Mouse (Mus musculus): ENCODE data around the gene Ankrd44.

The Ankrd44 gene

DNA sequence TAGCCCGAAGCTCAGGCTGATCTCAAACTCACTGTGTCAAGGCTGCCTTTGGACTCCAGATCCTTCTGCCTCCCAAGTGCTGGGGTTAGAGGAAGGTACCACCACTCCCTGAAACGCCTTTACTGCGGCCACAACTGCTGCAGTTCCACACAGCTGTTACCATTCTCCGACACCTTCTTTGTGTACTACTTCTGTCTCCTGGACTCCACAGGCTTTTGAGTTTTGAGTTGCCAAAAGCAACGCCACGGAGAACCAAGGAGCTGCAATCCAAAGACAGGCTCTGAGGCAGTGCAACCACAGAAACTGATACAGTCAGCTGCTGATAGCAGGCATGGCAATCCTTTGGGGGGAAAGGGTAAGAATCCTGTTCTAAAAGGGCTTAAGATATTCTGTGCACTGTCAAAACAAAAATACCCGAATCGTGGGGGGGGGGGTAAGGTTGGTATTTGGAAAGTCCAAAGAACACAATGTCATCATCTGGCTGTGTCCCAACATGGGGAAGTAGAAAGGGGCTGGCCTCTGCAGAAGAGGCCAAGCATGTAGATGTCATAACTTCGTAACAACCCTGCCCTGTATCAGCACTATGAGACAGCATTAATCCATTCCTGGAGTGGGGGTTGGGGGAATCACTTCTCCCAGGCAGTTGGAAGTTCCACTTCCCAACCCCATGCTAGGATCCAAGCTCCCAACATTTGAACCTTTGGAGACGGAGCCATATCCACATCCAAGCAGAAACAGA, 116.2 kb downstream of the Ankrd44 start:
- DNase-seq (ENCODE audit: low read depth), result no peak

DNA sequence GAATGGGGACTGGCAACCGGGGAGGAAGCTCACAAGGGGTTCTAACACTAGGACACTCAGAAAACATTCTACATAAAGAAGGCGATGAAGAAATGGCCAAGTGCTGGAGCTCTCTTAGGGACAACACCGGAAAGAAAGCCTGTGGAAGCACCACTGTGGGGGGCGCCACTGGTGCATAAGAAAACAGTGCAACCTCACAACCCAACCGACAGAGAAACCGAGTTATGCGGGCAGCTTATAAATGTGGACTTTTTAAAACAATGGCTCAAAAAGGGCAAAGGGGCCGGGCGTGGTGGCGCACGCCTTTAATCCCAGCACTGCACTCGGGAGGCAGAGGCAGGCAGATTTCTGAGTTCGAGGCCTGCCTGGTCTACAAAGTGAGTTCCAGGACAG, 117.1 kb downstream of the Ankrd44 start:
- no peak for DNase-seq (ENCODE audit: low read depth)

DNA sequence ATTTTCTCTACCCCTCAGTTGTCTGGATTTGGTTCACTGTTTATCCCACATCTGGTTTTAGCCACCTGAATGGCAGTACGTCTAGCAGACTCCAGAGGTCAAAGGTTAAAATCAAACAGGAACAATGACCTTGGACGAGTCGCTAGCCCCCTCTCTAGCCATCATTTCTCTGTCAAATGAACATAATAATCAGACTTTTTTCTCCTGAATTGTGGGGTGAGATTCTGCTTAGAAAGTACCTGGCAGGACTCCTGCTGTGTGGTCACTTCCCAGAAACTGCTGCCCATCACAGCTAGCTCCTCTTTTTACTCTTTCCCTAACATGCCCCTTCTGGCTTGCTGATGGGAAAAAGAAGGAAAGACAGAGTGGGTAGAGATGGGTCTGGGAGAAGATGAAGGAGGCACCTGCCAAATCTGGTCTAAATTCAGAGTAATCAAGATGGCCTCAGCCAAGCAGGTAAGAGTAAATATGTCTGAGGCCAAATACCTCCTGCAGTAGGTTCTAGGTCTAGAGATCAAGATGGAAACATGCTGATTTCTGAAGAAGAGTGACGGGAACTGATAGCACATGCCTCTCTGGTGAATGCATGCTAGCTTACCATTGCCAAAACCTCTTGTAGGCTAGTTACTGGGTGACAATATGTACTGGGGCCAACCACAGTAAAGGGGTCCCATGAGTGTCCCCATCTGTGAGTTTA, 117.6 kb downstream of the Ankrd44 start:
- no peak for DNase-seq (ENCODE audit: low read depth)

DNA sequence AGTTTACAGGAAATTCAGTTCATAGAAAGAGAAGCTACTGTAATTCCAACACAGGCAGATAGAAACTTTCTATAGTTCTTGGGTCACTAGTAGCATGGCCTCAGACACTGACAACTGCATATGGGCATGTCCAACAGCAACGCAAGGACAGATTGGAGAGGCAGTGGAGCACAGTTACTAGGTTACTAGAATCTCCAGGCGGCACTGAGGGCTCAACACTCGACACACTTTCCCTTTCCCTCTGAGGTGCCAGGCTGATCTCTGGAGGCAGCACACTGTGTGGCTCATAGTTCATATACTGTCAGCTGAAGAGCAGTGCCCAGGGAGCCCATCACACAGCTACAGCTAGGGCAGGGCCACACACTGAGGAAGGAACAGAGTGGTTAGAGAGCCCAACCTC, 118.4 kb downstream of the Ankrd44 start:
- DNase-seq (ENCODE audit: low read depth), result no peak

DNA sequence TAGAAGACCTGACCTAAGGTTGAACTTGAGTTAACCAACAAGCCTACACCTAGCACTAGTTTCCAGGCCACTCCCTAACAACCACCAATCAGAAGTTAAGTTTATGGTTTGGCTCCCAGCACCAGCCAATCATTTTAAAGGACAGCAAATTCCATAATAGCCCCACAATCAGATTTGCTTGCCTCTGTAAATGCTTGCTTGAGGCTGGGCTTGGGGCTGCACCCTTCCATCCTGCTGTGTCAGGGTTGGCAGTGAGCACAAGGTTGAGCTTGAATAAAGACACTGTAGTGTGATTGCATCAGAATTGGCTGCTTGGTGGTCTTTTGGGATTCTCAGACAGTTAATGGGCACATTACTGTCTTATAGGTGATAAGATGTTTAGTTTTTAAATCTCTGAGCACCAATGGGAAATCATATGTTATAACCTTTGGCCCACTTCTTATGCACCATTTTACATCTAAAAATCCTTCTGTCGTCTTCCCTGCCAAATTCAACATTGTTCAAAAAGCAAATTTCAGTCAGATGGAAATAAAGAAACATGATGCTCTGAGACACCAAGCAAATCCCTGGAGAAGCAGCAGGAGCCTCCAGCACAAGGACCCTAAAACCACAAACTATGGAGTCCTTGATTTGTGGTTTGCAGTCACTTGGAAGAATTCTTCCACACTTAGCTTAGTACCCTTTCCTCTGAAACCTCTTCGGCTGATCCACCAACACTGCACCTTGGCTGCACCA, 119.9 kb downstream of the Ankrd44 start:
- DNase-seq (ENCODE audit: low read depth), result no peak

DNA sequence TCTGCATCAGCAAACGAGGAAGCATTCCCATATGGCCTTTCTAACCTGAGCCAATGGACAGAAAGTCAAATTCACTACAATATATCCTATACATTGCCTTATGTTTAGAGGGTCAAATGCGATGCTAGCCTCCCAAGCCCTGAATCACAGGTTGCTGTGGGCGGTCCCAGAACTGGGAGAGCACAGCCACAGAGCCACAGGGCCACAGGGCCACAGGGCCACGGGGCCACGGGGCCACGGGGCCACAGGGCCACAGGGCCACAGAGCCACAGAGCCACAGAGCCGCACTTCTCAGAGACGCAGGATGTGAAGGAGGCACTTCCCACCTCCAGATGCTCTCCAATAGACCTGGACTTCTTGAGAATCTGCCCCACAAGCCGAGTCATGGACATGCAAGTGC, 121.8 kb downstream of the Ankrd44 start:
- no peak for DNase-seq (ENCODE audit: low read depth)

DNA sequence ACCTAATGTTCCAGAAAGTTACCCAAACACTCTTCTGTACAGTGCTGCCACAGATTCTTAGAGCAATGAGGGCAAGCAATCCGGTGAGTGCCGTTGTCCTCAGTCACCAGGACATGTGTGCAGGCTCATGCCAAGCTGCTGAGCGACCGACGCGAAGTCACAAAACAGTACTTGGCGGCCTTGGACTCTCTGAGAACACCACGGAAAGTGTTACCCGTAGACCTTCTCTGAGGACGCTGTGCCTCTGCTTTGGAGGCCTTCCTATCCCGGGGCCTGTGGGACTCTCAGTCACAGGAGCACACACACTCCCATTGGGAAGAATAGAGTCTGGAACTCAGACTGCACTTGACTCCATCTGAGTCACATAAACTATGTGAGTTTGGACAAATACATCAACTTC, 123.5 kb downstream of the Ankrd44 start:
- DNase-seq (ENCODE audit: low read depth), result no peak

DNA sequence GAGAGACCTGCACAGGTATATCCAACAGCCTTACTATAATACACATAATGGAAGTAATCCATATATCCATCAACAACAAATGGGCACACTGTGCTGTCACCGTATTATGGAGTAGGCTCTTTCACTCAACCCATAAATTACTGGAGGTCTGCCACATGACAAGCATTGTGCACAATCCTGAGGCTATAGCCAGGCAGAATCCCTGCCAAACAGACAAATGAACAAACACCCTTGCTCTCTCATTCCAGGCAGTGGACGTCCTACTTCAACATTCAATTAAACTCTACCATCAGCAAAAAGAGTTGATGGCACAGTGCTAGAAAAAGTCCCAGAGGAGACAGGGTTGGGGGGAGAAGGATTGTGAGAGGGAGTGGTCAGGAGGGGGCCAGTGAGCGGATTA, 124.9 kb downstream of the Ankrd44 start:
- DNase-seq (ENCODE audit: low read depth), result no peak

DNA sequence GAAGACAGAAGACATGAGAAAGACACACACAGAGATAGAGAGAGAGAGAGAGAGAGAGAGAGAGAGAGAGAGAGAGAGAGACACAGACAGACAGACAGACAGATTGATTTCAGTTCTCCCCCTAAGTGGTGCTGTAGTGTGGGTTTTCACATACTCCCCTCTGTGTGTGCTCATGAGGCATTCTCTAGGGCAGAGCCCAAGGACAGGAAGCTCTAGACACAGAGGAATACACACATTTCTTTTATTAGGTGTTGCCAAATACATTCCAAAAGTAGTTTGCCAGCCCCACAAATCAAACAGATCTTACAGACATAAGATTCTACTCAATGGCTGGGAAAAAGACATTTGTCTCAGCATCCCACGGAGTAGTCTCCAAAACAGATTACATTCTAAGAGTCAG, 126.8 kb downstream of the Ankrd44 start:
- no peak for DNase-seq (ENCODE audit: low read depth)

DNA sequence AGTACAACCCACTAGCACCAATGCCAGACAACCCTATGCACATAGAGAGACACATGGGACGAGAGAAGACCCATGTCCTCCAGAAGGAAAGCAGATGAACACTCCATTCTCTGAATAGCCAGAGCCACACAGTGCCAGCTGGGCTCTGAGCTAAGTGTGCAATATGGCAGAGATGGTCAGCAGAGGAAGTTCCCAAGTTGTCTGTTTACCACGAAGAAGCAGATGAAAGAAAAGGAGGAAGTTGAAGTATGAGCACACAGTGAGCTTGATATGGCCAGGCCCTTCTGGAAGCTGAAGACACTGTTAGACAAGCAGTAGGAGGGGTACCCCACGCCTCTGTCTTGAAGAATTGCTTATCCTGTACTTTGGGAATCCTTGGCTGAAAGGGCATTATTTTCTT, 127.8 kb downstream of the Ankrd44 start:
- DNase-seq (ENCODE audit: low read depth), result peak; percentile 30

DNA sequence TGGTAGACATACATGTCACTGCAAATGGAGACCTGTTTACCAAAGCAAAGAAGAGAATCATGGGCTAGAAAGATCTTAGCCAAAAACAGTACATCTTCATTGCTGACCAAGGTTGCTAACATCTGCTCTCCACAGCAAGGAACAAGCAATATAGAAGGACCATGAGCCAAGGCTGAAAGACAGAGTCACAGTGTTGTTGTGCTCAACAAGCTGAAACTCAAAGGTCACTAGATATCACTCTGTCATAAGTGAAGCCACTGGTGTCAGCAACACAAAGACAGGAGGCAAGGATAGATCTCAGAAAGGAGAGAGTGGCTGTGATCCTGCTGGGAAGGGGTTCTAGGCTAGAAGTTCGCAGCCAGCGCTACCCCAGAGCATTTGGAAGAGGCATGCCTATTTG, 131.5 kb downstream of the Ankrd44 start:
- DNase-seq (ENCODE audit: low read depth), result no peak

DNA sequence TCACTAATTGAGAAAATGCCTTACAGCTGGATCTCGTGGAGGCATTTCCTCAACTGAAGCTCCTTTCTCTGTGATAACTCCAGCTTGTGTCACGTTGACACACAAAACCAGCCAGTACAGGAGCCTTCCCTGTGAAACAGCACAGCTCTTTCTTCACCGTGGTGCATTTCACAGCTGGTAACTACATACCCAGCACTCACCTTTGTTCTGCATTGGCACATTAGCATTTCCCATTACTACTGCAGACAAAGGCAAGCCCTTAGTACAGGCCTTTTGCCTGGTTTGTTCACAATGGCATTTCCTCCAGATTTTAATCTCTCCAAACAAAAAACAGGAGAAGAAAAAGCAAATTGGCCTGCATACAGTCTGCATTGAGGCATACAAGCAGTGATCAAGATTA, 134.8 kb downstream of the Ankrd44 start:
- DNase-seq (ENCODE audit: low read depth), result no peak

DNA sequence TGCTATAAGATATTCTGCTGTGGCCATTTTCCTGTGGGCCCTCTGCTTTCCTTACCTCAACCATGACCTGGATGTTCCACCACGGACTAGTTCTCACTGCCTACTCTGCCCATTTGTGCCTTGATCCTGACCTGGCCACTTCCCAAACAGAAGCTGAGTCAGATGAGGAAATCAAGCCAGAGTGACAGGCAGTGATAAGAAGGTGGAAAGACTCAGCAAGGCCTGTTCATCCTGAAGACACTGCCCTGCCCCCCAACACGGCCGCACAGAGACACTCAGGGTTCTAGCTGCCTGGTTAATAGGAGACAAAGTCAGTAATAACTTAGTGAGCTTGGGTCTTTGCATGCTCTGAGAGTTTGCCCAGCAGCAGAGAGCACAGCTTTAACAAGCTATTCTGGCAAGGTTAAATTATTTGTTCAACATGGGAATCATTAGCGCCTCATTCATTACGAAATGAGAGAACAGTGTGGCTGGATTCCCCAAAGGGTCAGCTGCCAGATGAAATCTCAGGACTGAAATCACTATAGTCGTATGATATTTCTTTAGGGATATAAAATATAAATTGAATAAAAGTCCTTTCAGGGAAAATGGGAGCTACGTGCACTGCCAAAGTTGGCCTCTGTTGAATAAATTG, 136.7 kb downstream of the Ankrd44 start:
- no peak for DNase-seq (ENCODE audit: low read depth)

DNA sequence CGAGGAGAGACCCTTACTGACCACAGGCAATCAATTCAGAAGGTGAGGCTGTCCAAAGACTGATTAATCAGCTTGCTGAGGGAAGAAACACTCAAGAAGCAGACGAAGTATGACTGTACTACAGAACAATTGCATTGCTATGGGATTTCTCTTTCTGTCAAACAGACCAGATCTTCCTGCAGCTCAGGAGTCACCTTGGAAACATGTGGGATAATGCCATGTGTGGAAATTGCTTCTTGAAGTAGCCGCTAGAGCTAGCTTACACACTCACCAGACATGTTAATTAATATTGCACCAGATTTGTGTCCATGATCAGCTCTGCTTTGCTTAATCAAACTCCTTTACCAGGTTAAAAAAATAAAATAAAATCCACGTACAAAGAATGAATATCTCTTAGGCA, 137.8 kb downstream of the Ankrd44 start:
- DNase-seq (ENCODE audit: low read depth), result no peak

DNA sequence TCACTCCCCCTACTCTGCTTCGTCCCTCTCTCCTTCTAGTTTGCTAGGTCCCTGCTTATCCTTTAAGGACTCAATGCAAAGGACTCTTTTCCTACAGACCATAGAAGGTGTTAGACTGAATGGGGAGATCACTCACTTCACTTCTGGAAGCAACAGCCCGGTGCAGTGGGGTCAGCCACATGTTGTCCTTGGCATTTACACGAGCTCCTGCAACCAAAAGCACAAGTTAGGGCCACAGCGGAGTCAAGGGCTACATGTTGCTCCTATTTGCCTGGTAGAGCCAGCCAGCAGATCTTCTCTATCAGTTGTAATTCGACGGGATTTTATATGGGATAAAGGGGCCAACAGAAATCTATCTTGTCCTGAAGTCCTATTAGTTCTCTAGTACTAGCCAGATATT, 148.0 kb downstream of the Ankrd44 start:
- no peak for DNase-seq (ENCODE audit: low read depth)

DNA sequence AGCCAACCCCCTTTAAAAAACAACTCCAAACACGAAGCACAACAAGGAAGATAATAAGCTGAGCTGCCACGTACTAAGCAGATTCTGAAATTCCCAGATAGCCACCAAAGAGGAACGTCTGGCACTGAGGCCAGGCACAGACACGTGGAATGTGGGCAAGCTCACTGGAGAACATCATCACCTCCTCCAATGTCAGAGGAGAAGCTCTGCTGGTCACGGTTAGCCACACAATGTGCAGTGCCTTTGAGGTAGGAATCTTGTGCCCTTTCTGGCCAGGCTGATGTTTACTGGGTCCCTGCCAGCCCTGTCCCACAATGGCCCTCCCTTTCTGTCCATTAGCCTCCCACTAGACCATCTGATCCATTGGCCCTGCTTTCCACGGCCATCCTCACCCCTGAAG, 149.1 kb downstream of the Ankrd44 start:
- DNase-seq (ENCODE audit: low read depth), result no peak

DNA sequence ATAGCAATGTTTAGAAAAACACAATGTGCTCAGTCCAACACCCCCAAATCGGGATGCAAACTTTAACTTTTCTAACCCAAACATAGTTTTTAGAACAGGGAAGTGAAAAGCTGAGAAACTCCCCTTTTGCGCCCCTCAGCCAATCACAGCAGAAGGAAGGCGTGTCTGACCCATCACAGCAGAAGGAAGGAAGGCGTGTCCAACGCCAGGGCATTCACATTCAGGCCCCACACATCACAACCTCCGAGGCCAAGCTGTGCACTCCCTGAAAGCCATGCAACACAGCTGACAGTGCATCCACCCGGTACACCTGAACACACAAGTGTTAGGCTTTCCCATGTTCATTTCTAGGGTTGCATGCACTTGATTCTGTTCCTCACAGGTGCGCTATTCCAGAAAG, 150.1 kb downstream of the Ankrd44 start:
- DNase-seq (ENCODE audit: low read depth), result no peak

DNA sequence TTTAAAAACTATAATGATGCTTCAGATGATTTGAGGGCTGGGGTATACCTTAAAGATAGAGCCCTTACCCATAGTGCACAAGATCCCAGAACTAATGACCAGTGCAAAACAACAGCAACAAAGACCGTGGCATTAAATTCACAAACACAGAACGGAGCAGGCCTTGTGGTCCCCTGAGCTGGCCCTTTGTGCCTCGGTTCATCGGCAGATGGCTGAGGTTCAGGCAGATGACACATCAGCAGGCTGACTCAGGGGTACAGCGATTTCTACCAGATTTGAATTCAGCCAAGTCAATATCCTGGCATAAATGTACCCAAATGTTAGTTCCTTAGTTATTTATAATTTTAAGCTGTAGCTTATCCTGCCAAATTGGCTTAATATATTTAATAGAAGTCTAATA, 153.3 kb downstream of the Ankrd44 start:
- no peak for DNase-seq (ENCODE audit: low read depth)

DNA sequence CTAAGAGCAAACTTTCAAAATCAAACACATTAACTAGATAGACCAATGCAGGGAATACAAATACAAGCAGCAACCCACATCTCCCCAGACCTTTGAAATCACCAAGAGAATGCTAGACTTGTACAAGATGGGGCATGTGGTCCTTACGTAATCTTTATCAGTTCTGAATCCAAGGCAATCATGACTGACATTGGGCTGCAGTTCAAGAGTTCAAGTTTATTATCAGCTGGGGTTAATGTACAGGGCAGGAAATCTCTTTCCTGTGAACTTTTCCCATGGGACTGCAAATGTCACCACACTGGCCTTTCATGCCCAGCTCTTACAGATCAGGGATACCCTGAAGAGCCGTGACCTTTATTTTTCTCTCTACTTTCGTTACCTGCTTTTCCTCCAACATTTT, 154.7 kb downstream of the Ankrd44 start:
- DNase-seq (ENCODE audit: low read depth), result no peak

DNA sequence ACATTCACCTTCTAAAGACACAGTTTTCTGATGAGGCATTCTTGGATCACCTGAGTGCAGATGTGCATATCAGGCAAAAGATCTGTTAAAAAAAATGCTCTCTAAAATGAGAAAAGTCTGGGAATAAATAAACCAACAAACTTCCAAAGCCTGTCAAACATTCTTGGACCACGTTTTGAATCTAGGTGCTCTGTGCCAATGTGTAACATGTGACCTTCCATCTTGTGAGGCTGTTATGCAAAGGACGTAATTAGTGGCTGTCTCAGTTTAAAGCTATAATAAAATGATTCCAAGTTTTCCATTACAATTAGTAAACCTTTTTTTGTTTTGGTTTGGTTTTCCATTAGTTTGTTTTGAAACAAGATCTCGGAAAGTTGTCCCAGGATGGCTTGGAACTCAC, 159.0 kb downstream of the Ankrd44 start:
- no peak for DNase-seq (ENCODE audit: low read depth)

DNA sequence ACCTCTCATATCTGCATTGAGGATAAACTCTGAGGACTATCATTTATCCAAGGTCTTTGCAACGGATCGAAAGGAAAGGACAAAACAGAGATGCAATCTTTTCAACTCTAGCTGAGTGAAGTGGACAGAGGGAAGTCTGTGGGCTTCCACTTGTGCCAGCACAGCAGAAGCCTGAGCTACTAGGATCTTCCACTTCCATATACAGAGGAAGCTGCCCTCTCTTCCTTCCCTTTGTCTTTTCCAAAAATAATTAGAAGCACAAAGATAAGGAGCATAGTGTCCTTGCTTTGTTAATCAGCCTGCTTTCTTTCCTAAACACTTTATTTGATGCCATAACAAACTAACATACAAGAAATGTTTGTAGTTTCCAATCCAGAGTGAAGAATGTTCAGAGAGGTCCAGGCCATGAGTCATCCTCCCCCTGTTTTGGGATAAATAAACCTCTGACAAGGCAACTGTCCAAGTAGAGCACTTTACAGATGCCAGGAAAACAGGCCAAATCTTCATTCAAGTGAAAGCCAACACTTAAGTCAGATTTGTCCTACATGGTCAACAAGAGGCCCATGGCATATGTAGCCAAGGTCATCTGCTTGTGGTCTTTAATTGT, 160.5 kb downstream of the Ankrd44 start:
- DNase-seq (ENCODE audit: low read depth), result no peak

DNA sequence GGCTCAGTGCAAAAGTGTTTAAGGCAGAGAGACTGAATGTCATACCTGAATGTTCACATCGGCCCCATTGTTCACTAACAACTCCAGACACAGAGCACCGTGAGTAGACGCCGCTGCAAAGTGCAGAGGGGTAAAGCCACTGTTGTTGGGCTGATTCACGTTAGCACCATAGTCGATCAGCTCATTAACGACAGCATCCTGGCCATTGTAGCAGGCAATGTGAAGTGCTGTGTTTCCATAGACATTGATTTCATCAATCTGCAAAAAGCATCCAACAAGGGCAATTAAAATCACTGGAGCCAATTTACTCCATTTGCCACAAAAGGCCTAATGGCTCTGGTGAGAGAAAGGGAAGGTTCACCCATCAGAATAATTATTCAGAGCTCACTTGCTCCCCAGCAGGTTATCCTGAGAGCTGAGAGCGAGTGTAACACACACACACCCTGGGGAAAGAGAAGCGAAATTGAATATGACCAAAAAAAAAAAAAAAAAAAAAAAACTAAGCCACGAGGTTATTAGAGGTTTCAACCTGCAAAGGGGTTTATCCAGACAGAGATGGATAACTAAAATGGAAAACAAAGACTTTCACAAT, 163.9 kb downstream of the Ankrd44 start:
- no peak for DNase-seq (ENCODE audit: low read depth)

All from c-Kit-positive CD71-negative TER-119-negative erythroid progenitor cells, embryonic 14.5 days (primary cell).